Mouse (Mus musculus): ENCODE measurements around the gene Glt1d1. TPM values are rescaled to one million over a fixed set of nuclear protein-coding genes. Genes with fewer than 3 reads are reported as not detected.

Gene Glt1d1
- polyA plus RNA-seq (2015; fragmentation: Nextera tagmentation; extraction: Ambion mirVana), result 0.52 and 0.62 TPM in 2 replicates

- Histone ChIP-seq H3K36me3 (no peaks in the 10 kb centered on the region), H3K4me3 (replicated peaks) (peak within 1 kb of the TSS; percentile 46), H3K4me1 (0 out of 2 replicates have a peak, but pooled peaks cover 4% of the 10 kb centered on the region), H3K9me3 (no peaks in the 10 kb centered on the region), H3K9ac (no peak within 1 kb of the TSS; the same call in 1 of the 2 replicates), H3K27me3 (replicated peaks) (peaks cover 21% of the 10 kb centered on the region), H3K4me2 (peak within 1 kb of the TSS; percentile 87), H3K27ac (no peak within 1 kb of the TSS)
- ATAC-seq (ENCODE audit: insufficient read depth, low FRiP score, low read depth), result peak; percentile 70; the same call in 1 of the 2 replicates
- under 1% methylated on average over 59 of the region's 62 CpGs for WGBS
These were observed at the start of gene Glt1d1, which contains the start of gene Slc15a4 for GRCm38 (mm10) chr5:127632167-127633145. Gene Glt1d1, plus strand, starts transcription at chr5:127632262. Gene Slc15a4, minus strand, starts transcription at chr5:127632897.

GRCm38 (mm10) chr5:127583658-127584057 is 48.4 kb upstream of the Glt1d1 start:
- Histone ChIP-seq H3K36me3 (no peaks in the 10 kb centered on the region), H3K9ac (no peak overlapping the region), H3K9me3 (no peaks in the 10 kb centered on the region), H3K4me3 (replicated peaks) (no peak overlapping the region), H3K27ac (no peak overlapping the region), H3K27me3 (replicated peaks) (no peaks in the 10 kb centered on the region), H3K4me2 (no peak overlapping the region), H3K4me1 (no peaks in the 10 kb centered on the region)
- no peak for ATAC-seq (ENCODE audit: insufficient read depth, low FRiP score, low read depth)
- 82% methylated on average over 8 of the region's 8 CpGs for WGBS

DNA sequence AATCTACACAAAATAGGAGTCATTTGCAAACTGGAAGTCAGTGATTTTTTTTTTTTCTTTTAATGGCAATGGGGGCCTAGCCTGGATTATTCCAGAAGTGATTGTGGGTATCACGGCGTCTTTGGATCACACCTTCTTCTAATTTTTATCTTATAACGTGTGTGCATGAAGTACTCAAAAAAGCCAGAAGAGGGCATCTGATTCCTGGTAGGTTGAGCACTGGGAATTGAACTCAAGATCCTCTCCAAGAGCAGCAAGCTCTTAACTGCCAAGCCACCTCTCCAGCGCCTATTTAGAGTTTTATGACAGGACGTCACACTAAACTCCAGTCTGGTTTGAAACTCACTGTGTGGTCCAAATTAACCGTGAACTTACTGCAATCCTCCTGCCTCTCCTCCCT is 44.2 kb upstream of the Glt1d1 start:
- Histone ChIP-seq H3K9me3 (no peaks in the 10 kb centered on the region), H3K36me3 (no peaks in the 10 kb centered on the region), H3K27ac (no peak overlapping the region), H3K27me3 (replicated peaks) (no peaks in the 10 kb centered on the region), H3K4me3 (replicated peaks) (no peak overlapping the region), H3K4me1 (no peaks in the 10 kb centered on the region), H3K9ac (no peak overlapping the region), H3K4me2 (no peak overlapping the region)
- ATAC-seq (ENCODE audit: insufficient read depth, low FRiP score, low read depth), result no peak
- 66% methylated on average over 6 of the region's 6 CpGs for WGBS

GRCm38 (mm10) chr5:127592406-127592805 is 39.7 kb upstream of the Glt1d1 start:
- no peak for ATAC-seq (ENCODE audit: insufficient read depth, low FRiP score, low read depth)
- Histone ChIP-seq H3K27ac (no peak overlapping the region), H3K9me3 (no peaks in the 10 kb centered on the region), H3K36me3 (peaks cover 34% of the 10 kb centered on the region), H3K4me2 (no peak overlapping the region), H3K4me1 (no peaks in the 10 kb centered on the region), H3K27me3 (replicated peaks) (no peaks in the 10 kb centered on the region), H3K4me3 (replicated peaks) (no peak overlapping the region), H3K9ac (no peak overlapping the region)
- 74% methylated on average over 5 of the region's 5 CpGs for WGBS

DNA sequence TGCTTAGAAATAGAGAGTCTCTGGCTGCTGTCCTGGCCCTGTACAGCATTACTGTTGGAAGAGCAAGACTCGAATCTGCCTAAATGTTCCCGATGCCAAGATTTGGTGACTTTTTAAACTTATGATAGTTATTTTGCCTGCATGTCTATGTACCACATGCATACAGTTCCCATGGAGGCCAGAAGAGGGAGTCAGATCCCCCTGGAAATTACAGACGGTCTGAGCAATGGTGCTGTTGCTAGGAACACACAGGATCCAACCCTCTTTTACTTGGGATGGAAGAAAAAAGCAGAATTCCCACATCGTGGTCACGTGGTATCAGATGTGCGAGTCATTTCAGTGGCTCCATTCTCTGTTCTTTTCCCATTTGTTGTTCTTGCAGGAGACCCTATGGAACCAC is 39.2 kb upstream of the Glt1d1 start:
- Histone ChIP-seq H3K4me1 (no peaks in the 10 kb centered on the region), H3K27me3 (replicated peaks) (no peaks in the 10 kb centered on the region), H3K4me2 (no peak overlapping the region), H3K4me3 (replicated peaks) (no peak overlapping the region), H3K9me3 (no peaks in the 10 kb centered on the region), H3K9ac (no peak overlapping the region), H3K36me3 (peaks cover 34% of the 10 kb centered on the region), H3K27ac (no peak overlapping the region)
- ATAC-seq (ENCODE audit: insufficient read depth, low FRiP score, low read depth), result no peak
- 78% methylated on average over 6 of the region's 6 CpGs for WGBS

GRCm38 (mm10) chr5:127595676-127596075 is 36.4 kb upstream of the Glt1d1 start:
- Histone ChIP-seq H3K36me3 (peaks cover 58% of the 10 kb centered on the region), H3K4me1 (no peaks in the 10 kb centered on the region), H3K27me3 (replicated peaks) (no peaks in the 10 kb centered on the region), H3K4me3 (replicated peaks) (no peak overlapping the region), H3K9ac (no peak overlapping the region), H3K27ac (no peak overlapping the region), H3K4me2 (no peak overlapping the region), H3K9me3 (no peaks in the 10 kb centered on the region)
- WGBS, result 90% methylated on average over 3 of the region's 3 CpGs
- no peak for ATAC-seq (ENCODE audit: insufficient read depth, low FRiP score, low read depth)

GRCm38 (mm10) chr5:127596862-127597261 is 35.2 kb upstream of the Glt1d1 start:
- H3K27ac ChIP-seq, result no peak overlapping the region
- no peak overlapping the region for H3K4me2 ChIP-seq
- ATAC-seq (ENCODE audit: insufficient read depth, low FRiP score, low read depth), result no peak
- WGBS, result 86% methylated on average over 7 of the region's 7 CpGs
- no peaks in the 10 kb centered on the region for H3K9me3 ChIP-seq
- no peaks in the 10 kb centered on the region for H3K4me1 ChIP-seq
- H3K9ac ChIP-seq, result no peak overlapping the region
- peaks cover 68% of the 10 kb centered on the region for H3K36me3 ChIP-seq
- H3K4me3 ChIP-seq (replicated peaks), result no peak overlapping the region
- no peaks in the 10 kb centered on the region for H3K27me3 ChIP-seq (replicated peaks)

- Histone ChIP-seq H3K27me3 (replicated peaks) (no peaks in the 10 kb centered on the region), H3K36me3 (peaks cover 48% of the 10 kb centered on the region), H3K9me3 (no peaks in the 10 kb centered on the region), H3K4me2 (no peak overlapping the region), H3K27ac (no peak overlapping the region), H3K9ac (no peak overlapping the region), H3K4me1 (no peaks in the 10 kb centered on the region), H3K4me3 (replicated peaks) (no peak overlapping the region)
- WGBS, result 95% methylated on average over 5 of the region's 5 CpGs
- no peak for ATAC-seq (ENCODE audit: insufficient read depth, low FRiP score, low read depth)
These were observed 29.1 kb upstream of the Glt1d1 start for GRCm38 (mm10) chr5:127602996-127603395.

DNA sequence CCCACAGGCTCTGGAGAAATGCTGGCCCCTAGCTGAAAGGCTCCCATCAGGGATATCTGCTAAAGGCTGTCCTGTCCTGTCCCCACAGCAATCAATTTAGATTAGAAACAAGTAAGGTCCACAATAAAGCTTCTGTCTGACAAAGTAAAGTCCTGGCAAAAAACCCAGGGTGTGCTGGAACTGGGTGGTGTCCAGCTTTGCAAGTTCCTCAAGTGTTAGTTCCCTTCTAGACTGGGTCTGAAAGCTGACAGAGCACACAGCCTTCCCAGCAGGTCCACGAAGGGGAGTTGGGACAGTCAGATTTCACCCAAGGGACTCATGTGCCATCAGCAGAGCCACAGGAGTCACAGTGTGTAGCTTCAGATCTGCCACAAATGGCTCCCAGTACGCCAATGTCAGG is 24.6 kb upstream of the Glt1d1 start:
- no peak for ATAC-seq (ENCODE audit: insufficient read depth, low FRiP score, low read depth)
- no peak overlapping the region for H3K27ac ChIP-seq
- H3K4me3 ChIP-seq (replicated peaks), result no peak overlapping the region
- no peaks in the 10 kb centered on the region for H3K27me3 ChIP-seq (replicated peaks)
- H3K4me1 ChIP-seq, result 0 out of 2 replicates have a peak, but pooled peaks cover 5% of the 10 kb centered on the region
- H3K9ac ChIP-seq, result no peak overlapping the region
- WGBS, result 85% methylated on average over 2 of the region's 2 CpGs
- H3K4me2 ChIP-seq, result no peak overlapping the region
- no peaks in the 10 kb centered on the region for H3K9me3 ChIP-seq
- H3K36me3 ChIP-seq, result peaks cover 10% of the 10 kb centered on the region; the same call in 1 of the 2 replicates

DNA sequence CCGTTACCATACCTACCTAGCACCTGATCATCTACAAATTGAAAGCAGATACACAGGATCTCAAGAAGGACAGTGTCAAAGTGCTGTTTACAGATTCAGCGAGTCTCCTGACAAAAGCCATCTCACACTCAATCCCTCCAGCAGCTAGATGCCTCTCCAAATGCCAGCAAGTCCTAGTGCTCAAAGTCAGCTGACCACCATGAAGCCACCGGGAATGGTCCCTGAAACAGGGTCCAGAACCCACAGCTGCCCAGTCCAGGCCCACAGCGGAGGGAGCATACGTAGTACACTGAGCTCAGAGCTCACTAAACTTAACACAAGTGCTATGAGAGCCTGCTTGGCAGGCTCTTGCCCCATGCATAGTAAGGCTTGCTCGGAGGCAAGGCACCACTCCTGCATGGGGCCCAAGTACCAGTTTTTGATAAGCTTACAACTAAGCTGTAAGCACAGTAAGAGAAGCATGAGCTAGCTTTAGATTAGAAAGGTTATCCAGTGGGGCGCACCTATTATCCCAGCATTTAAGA is 22.8 kb upstream of the Glt1d1 start:
- Histone ChIP-seq H3K4me1 (0 out of 2 replicates have a peak, but pooled peaks cover 5% of the 10 kb centered on the region), H3K27ac (no peak overlapping the region), H3K4me2 (no peak overlapping the region), H3K36me3 (no peaks in the 10 kb centered on the region), H3K27me3 (replicated peaks) (no peaks in the 10 kb centered on the region), H3K9me3 (no peaks in the 10 kb centered on the region), H3K4me3 (replicated peaks) (no peak overlapping the region), H3K9ac (no peak overlapping the region)
- ATAC-seq (ENCODE audit: insufficient read depth, low FRiP score, low read depth), result 0 out of 2 replicates have a peak, but pooled peaks have one; percentile 39
- 80% methylated on average over 7 of the region's 7 CpGs for WGBS

DNA sequence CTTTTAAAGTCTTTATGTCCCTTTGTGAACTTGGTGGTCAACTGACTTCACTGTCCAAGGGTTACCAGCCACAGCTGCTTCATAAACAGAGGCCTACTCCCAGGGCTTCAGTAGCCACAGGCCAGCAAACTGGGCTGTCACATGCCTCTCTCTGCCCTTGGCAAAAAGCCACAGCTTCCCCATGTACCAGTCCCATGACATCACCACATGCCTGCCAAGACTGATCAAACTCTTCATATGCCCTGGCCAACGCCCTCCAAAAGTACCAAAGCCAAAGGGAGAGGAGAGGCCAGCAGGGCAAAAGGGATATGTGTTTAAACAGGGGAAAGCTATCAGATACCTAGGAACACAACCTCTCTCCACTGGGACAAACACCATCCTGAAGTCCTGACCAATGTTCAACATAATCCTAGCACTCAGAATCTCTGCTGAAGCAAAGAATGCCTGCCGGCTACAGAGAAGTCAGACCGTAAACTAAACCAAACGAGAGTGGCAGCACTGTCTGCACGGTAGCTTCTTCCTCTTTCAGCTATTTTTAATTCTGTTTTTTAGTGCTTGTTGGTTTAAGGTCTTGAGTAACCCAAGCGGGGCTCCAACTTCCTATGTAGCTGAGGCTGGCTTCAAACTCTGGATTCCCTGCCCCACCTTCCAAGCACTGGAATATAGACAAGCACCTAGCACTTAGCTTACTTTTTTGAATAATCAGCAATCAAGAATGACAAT is 21.1 kb upstream of the Glt1d1 start:
- Histone ChIP-seq H3K36me3 (no peaks in the 10 kb centered on the region), H3K27me3 (replicated peaks) (no peaks in the 10 kb centered on the region), H3K27ac (0 out of 2 replicates have a peak overlapping the region, but pooled peaks have one; percentile 5), H3K4me3 (replicated peaks) (no peak overlapping the region), H3K4me2 (no peak overlapping the region), H3K9me3 (no peaks in the 10 kb centered on the region), H3K9ac (no peak overlapping the region), H3K4me1 (peaks cover 19% of the 10 kb centered on the region)
- WGBS, result 73% methylated on average over 6 of the region's 6 CpGs
- 0 out of 2 replicates have a peak, but pooled peaks have one; percentile 59 for ATAC-seq (ENCODE audit: insufficient read depth, low FRiP score, low read depth)

All from stomach, embryonic 15.5 days (tissue).